Mouse (Mus musculus): Measurements from ENCODE around the gene Ldha. TPM values are rescaled to one million over a fixed set of nuclear protein-coding genes. Genes with fewer than 3 reads are reported as not detected.

Ldha gene
- polyA plus RNA-seq, 1 experiment from 2014 or later: 1,338 TPM

DNA sequence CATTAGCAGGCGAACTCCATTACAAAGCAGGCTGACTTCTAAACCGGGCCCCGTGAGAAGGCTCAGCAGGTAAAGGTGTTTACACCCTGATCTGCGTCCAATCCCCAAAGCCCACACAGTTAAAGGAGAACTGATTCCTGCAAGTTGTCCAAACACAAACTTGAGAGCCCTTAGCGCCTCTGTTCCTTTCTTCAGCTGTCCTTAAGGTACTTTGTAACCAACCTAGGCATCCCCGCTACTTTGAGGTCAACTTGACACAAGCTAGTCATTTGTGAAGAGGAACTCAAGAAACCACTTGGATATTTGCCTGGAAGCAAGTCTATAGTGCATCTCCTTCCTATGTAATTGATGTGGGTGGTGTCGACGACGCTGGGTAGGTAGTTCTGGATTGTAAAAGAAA lies 16.2 kb downstream of the Ldha start:
- peaks cover 39% of the 10 kb centered on the region for H3K36me3 ChIP-seq (ENCODE audit: control insufficient read depth, insufficient read depth)
- H3K27me3 ChIP-seq (replicated peaks; ENCODE audit: control insufficient read depth, insufficient read depth, low read length): no peaks in the 10 kb centered on the region
- H3K27ac ChIP-seq (ENCODE audit: low read depth, low read length): no peak overlapping the region
- ATAC-seq: no peak
- H3K9ac ChIP-seq (ENCODE audit: low read depth, low read length): no peak overlapping the region
- H3K9me3 ChIP-seq (ENCODE audit: control insufficient read depth): no peaks in the 10 kb centered on the region
- no peaks in the 10 kb centered on the region for H3K4me1 ChIP-seq (replicated peaks; ENCODE audit: control insufficient read depth, insufficient read depth, low read length)
- no peak overlapping the region for H3K4me3 ChIP-seq (ENCODE audit: low read depth, low read length)
- WGBS: 70% methylated on average over 9 of the region's 9 CpGs
- no peak overlapping the region for H3K4me2 ChIP-seq (replicated peaks; ENCODE audit: low read depth)
- no peak for TF ChIP-seq CTCF (IDR thresholded peaks at IDR 0.05; ENCODE audit: low read depth)

- no peak for ATAC-seq
- no peaks in the 10 kb centered on the region for H3K4me1 ChIP-seq (replicated peaks; ENCODE audit: control insufficient read depth, insufficient read depth, low read length)
- H3K9me3 ChIP-seq (ENCODE audit: control insufficient read depth): no peaks in the 10 kb centered on the region
- no peak overlapping the region for H3K4me3 ChIP-seq (ENCODE audit: low read depth, low read length)
- H3K27me3 ChIP-seq (replicated peaks; ENCODE audit: control insufficient read depth, insufficient read depth, low read length): no peaks in the 10 kb centered on the region
- no peak for TF ChIP-seq CTCF (IDR thresholded peaks at IDR 0.05; ENCODE audit: low read depth)
- peaks cover 23% of the 10 kb centered on the region for H3K36me3 ChIP-seq (ENCODE audit: control insufficient read depth, insufficient read depth)
- no peak overlapping the region for H3K27ac ChIP-seq (ENCODE audit: low read depth, low read length)
- H3K4me2 ChIP-seq (replicated peaks; ENCODE audit: low read depth): no peak overlapping the region
- H3K9ac ChIP-seq (ENCODE audit: low read depth, low read length): no peak overlapping the region
- WGBS: 55% methylated on average over 6 of the region's 6 CpGs
These were observed 17.8 kb downstream of the Ldha start for GRCm38 (mm10) chr7:46859031-46859430.

DNA sequence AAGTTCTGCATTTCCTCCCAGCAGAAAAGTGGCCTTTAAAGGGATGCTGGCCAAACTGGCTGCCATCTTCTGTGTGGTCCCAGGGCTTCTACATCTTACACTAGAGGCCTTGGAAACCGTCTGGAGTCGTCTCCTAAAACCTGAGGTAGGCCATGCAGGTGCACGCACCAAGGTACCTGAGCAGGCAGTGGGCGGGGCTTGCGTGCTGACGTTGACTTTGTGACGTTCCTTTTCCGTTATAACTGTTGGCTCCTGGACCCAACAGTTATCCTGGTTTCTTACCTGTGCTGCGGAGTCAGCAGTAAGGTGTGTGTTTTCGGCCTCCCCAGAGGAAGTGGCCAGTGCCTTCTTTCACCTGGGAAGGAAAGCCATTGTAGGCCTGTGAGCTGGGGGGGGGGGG lies 19.7 kb downstream of the Ldha start, which contains the start of gene Ldhc:
Ldhc (plus strand) TSS at position 208 of the 400 bp plus-strand sequence.
- Histone ChIP-seq H3K36me3 (ENCODE audit: control insufficient read depth, insufficient read depth) (peaks cover 3% of the 10 kb centered on the region; the same call in 1 of the 2 replicates), H3K9me3 (ENCODE audit: control insufficient read depth) (no peaks in the 10 kb centered on the region), H3K9ac (ENCODE audit: low read depth, low read length) (no peak within 1 kb of the TSS), H3K27ac (ENCODE audit: low read depth, low read length) (no peak within 1 kb of the TSS), H3K4me1 (replicated peaks; ENCODE audit: control insufficient read depth, insufficient read depth, low read length) (no peaks in the 10 kb centered on the region), H3K27me3 (replicated peaks; ENCODE audit: control insufficient read depth, insufficient read depth, low read length) (no peaks in the 10 kb centered on the region), H3K4me3 (ENCODE audit: low read depth, low read length) (no peak within 1 kb of the TSS), H3K4me2 (replicated peaks; ENCODE audit: low read depth) (no peak within 1 kb of the TSS)
- no peak for ATAC-seq
- no peak for TF ChIP-seq CTCF (IDR thresholded peaks at IDR 0.05; ENCODE audit: low read depth)
- WGBS: 47% methylated on average over 10 of the region's 10 CpGs

- no peak overlapping the region for H3K27ac ChIP-seq (ENCODE audit: low read depth, low read length)
- 64% methylated on average over 4 of the region's 4 CpGs for WGBS
- no peaks in the 10 kb centered on the region for H3K9me3 ChIP-seq (ENCODE audit: control insufficient read depth)
- ATAC-seq: no peak
- no peaks in the 10 kb centered on the region for H3K27me3 ChIP-seq (replicated peaks; ENCODE audit: control insufficient read depth, insufficient read depth, low read length)
- no peaks in the 10 kb centered on the region for H3K4me1 ChIP-seq (replicated peaks; ENCODE audit: control insufficient read depth, insufficient read depth, low read length)
- no peaks in the 10 kb centered on the region for H3K36me3 ChIP-seq (ENCODE audit: control insufficient read depth, insufficient read depth)
- H3K4me3 ChIP-seq (ENCODE audit: low read depth, low read length): no peak overlapping the region
- H3K9ac ChIP-seq (ENCODE audit: low read depth, low read length): no peak overlapping the region
- TF ChIP-seq CTCF (IDR thresholded peaks at IDR 0.05; ENCODE audit: low read depth): no peak
- H3K4me2 ChIP-seq (replicated peaks; ENCODE audit: low read depth): no peak overlapping the region
These were observed 30.7 kb downstream of the Ldha start for GRCm38 (mm10) chr7:46871988-46872387.

- 71% methylated on average over 4 of the region's 4 CpGs for WGBS
- Histone ChIP-seq H3K4me3 (ENCODE audit: low read depth, low read length) (no peak overlapping the region), H3K9me3 (ENCODE audit: control insufficient read depth) (no peaks in the 10 kb centered on the region), H3K36me3 (ENCODE audit: control insufficient read depth, insufficient read depth) (no peaks in the 10 kb centered on the region), H3K4me1 (replicated peaks; ENCODE audit: control insufficient read depth, insufficient read depth, low read length) (no peaks in the 10 kb centered on the region), H3K9ac (ENCODE audit: low read depth, low read length) (no peak overlapping the region), H3K27ac (ENCODE audit: low read depth, low read length) (no peak overlapping the region), H3K4me2 (replicated peaks; ENCODE audit: low read depth) (no peak overlapping the region), H3K27me3 (replicated peaks; ENCODE audit: control insufficient read depth, insufficient read depth, low read length) (no peaks in the 10 kb centered on the region)
- no peak for TF ChIP-seq CTCF (IDR thresholded peaks at IDR 0.05; ENCODE audit: low read depth)
- no peak for ATAC-seq
These were observed 35.6 kb downstream of the Ldha start for GRCm38 (mm10) chr7:46876841-46877240.

DNA sequence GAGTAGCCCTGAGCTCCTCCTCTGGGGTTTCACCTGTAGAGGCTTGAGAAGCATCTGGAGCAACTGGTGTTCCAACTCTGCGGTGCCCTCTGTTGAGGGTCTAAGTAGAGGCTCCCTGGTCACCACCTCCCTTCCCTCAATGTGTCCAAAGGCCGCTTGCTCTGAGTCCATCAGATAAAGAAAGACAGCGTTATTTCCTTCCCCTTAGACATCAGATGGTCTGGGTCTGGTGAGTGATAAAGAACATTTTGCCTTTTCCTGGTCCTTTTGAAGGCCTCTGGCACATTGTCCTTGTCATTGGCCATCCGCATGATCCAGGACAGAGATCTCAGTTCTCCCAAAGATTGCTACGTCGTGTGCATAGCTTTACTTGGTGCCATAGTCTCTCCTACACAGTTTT lies 36.0 kb downstream of the Ldha start:
- H3K4me3 ChIP-seq (ENCODE audit: low read depth, low read length): no peak overlapping the region
- no peak overlapping the region for H3K9ac ChIP-seq (ENCODE audit: low read depth, low read length)
- no peak for ATAC-seq
- no peaks in the 10 kb centered on the region for H3K9me3 ChIP-seq (ENCODE audit: control insufficient read depth)
- H3K27me3 ChIP-seq (replicated peaks; ENCODE audit: control insufficient read depth, insufficient read depth, low read length): no peaks in the 10 kb centered on the region
- no peaks in the 10 kb centered on the region for H3K4me1 ChIP-seq (replicated peaks; ENCODE audit: control insufficient read depth, insufficient read depth, low read length)
- no peak overlapping the region for H3K4me2 ChIP-seq (replicated peaks; ENCODE audit: low read depth)
- WGBS: 66% methylated on average over 6 of the region's 6 CpGs
- no peaks in the 10 kb centered on the region for H3K36me3 ChIP-seq (ENCODE audit: control insufficient read depth, insufficient read depth)
- no peak for TF ChIP-seq CTCF (IDR thresholded peaks at IDR 0.05; ENCODE audit: low read depth)
- H3K27ac ChIP-seq (ENCODE audit: low read depth, low read length): no peak overlapping the region

- no peak overlapping the region for H3K27ac ChIP-seq (ENCODE audit: low read depth, low read length)
These were observed 38.6 kb downstream of the Ldha start for GRCm38 (mm10) chr7:46879851-46880250.

More at GRCm38 (mm10) chr7:46879851-46880250, 38.6 kb downstream of the Ldha start:
- H3K9me3 ChIP-seq (ENCODE audit: control insufficient read depth): no peaks in the 10 kb centered on the region
- no peak overlapping the region for H3K4me2 ChIP-seq (replicated peaks; ENCODE audit: low read depth)
- H3K9ac ChIP-seq (ENCODE audit: low read depth, low read length): no peak overlapping the region
- ATAC-seq: no peak
- 94% methylated on average over 5 of the region's 5 CpGs for WGBS
- no peak for TF ChIP-seq CTCF (IDR thresholded peaks at IDR 0.05; ENCODE audit: low read depth)
- H3K36me3 ChIP-seq (ENCODE audit: control insufficient read depth, insufficient read depth): peaks cover 1% of the 10 kb centered on the region; the same call in 1 of the 2 replicates
- H3K4me1 ChIP-seq (replicated peaks; ENCODE audit: control insufficient read depth, insufficient read depth, low read length): no peaks in the 10 kb centered on the region
- no peaks in the 10 kb centered on the region for H3K27me3 ChIP-seq (replicated peaks; ENCODE audit: control insufficient read depth, insufficient read depth, low read length)
- H3K4me3 ChIP-seq (ENCODE audit: low read depth, low read length): no peak overlapping the region
